Mouse (Mus musculus) kidney, adult 10 weeks (tissue): Measurements from ENCODE around the gene Decr2. TPM values are rescaled to one million over a fixed set of nuclear protein-coding genes. Genes with fewer than 3 reads are reported as not detected.

Source experiments
- polyA plus RNA-seq: library from polyadenylated mRNA; stranded (reverse); fragments of 350-450 nt; fragmentation: Illumina TruSeq; extraction: RNeasy Lipid Tissue Mini Kit (QIAGEN cat#74804); gene quantifications from one replicate; pipeline ENCODE4 v1.2.3, GENCODE M21; 2014; ENCODE audit warnings: low read depth, low replicate concordance

Decr2 gene
- 51.9 TPM for polyA plus RNA-seq

DNA sequence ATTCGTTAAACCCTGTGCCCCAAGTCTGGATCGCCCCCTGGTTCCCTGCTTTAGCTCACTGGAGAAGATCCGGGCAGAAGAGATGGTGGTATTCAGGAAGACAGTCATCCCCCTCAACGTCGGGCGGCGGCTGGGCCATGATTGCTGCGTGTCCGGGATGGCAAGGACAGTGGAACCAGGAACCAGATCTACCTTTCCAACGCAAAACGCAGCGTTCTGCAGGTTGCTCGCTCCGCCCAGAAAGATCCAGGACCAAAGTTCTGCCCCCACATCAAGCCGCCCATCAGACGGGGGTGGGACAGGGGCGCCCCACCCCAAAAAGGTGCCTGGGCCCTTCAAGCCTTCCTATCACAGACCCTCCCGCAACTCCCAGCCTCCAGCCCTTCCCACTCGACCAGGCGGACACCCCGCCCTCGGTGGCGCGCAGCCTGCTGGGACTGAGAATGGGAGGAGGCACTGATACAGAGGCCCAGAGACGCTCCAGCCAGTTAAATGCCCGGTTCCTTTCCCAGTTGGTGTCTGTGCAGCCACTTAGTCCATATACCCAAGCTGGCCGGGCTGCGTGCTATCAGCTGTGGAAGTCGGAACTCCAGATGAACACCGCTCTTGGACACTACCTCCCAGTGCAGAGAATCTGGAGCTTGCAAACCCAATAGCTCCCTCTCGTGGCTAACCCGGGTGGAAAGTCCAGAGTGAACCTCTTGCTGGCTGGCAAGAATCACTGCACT is at the start of gene Decr2:
Decr2 (minus strand) TSS at position 433 of the 728 bp plus-strand sequence.

DNA sequence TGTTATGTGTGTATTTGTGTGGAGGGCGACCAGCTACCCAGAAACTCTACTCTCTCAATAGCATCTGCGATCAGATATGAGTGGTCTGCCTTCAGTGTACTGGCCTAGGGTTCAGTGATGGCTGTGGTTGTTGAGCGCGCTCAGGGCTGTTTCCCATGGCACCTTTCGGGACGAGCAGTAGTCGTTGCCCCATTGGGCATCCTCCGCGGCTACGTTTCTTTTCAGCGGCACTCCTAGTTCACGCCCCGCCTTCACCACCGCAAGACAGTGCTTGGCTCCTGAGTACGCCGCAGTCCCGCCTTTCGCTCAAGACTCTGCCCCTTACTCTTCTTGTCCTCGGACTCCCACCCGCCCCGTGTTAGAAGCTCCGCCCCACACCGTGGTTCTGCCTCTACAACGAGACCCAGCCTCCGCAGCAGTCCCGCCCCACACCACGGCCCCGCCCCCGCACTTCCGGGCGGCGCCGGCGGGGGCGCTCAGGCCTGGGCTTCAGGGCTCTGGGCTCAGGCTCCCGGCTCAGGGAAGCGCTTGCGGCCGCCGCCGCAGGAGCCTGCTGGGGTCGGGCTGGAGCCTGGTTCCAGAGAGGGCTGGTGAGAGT is 48.2 kb upstream of the Decr2 start, which contains the start of gene Axin1:
Axin1 (plus strand) TSS at position 450 of the 598 bp plus-strand sequence.

DNA sequence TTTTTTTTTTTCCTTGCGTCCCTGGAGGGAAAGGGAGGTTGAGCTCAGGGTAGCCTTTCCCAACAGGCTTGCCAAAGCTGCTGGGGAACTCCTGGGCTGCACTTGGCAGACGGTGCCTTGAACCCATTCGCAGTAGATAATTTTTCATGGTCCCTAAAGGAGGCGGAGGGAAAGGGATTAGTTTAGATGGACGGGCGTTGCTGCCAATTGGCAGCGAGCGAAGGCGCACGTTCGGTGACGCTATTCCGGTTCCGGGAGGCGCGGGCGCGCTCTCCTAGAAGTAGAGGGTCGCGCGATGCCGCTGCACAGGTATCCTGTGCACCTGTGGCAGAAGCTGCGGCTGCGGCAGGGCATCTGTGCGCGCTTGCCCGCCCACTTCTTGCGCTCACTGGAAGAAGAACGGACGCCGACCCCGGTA is 33.1 kb upstream of the Decr2 start, which contains the start of gene Mrpl28:
Mrpl28 (plus strand) TSS at position 234 of the 418 bp plus-strand sequence.

DNA sequence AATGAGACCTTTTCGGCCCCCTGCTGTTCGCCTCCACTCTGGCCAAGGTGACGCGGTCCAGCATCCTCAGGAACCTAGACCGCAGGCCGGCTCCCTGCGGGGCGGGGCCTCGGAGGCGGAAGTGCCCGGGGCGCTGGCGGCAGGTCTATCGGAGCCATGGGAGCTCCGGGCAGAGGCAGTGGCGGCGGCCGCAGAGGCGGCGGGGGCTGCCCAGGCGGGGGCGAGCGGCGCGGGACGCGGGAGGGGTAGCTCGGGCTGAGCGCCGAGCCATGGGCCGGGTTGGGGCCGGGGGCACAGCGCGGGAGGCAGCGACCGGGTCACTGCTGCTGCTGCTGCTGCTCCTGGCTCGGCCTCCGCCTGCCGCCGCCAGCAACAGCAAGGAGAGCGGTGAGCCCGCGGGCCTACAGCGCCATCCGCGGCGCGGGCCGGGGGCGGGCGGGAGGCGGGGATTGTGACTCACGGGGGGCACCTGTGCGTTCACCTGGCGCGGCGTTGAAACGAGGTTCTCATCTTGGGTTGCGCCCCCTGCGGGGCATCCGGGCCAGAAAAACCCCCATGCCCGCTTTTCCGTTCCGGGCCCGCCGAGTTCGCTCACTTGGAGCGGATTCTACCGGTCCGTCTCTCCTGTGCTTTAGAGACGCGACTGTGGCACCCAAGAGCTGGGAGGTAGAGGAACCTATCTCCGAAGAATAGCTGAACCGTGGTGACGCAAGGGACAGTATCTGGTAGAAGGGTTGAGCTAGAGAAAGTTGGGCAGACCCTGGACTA is 23.2 kb upstream of the Decr2 start, which contains the start of gene Tmem8:
Tmem8 (plus strand) TSS at position 119 of the 768 bp plus-strand sequence.

DNA sequence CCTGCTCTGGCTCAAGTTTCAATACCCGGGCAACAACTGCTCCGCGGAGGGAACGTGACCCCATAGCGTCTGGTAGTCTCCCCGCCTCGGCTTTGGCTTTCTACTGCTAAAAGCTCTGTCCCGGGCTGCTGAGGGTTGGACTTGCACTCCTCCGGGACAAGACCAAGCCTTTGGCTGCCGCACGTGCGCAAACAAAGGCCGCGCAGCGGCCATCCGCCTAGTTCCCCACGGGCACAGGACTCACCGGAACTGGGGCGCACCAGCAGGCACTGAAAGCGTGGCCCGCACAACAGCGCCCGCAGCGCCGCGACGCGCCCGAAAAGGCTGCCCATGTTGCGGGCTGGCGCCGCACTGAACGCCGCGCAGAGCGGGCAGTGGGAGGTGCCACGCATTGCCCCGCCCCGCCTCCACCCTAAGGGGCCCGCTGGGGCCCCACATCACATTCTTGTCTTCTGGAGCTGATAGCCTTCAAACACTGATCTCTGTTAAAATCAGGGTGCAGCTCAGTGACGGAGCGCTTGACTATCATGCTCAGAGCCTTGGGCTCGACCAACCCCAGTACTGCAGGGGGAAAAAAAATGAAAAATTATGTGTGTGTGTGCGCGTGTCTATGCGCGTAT is 5.1 kb upstream of the Decr2 start, which contains the start of gene Nme4:
Nme4 (minus strand) TSS at position 482 of the 620 bp plus-strand sequence.

DNA sequence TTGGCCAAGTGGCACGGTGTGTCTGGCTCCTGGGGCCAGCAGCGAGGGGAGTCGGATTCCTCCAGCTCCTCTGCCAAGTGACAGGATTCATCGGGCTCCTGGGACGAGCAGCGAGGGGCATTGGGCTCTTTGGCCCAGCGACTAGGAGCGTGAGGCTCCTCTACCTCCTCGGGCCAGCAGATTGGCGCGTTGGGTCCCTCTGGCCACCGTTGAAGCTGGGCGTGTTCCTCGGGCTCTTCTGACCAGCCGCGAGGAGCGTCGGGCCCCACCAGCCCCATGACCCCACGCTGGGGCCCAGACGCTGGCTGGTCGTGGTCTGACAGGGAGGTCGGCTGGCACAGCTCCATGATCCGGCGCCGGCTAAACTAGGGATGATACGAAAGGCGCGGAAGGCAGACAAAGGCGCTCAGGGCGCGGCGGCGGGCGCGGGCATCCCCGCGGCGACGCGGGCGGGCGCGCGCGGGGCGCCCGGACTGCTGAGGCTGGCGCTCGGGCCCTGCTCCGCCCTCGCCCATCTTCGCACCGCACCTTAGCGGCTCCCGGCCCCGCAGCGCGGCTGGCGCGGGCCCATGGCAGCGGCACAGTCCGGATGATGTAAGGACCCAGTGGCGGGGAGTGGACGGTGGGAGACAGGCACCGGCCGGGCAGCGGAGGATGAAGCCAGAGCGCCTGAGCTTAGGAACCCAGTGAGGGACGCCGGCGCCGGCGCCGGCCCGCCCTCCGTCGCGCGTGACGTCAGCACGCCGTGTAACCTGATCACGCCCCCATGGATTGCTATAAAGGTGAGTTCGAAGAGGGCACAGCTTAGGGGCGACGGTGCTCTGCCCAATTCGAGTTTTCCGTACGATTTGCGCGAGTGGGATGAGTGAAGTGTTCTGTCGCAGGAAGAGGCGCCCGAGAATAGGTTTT is 21.1 kb downstream of the Decr2 start, which contains the start of gene Rab11fip3:
Rab11fip3 (minus strand) TSS at position 725 of the 909 bp plus-strand sequence.

Other genes starting within 250 kb of the Decr2 start
- gene Gm20683, start 248.6 kb downstream of the Decr2 start, polyA plus RNA-seq: not detected
- 13.8 TPM for gene Rhot2, start 245.5 kb downstream of the Decr2 start, polyA plus RNA-seq
- gene Wdr90, start 228.8 kb downstream of the Decr2 start, polyA plus RNA-seq: 1.2 TPM
- 2.5 TPM for gene Mcrip2, start 221.6 kb downstream of the Decr2 start, polyA plus RNA-seq
- gene Mettl26, start 215.3 kb downstream of the Decr2 start, polyA plus RNA-seq: 56.3 TPM
- not detected for gene Wfikkn1, start 209.5 kb downstream of the Decr2 start, polyA plus RNA-seq
- gene Rab40c, start 170.6 kb downstream of the Decr2 start, polyA plus RNA-seq: 0.69 TPM
- gene Pigq, start 145.4 kb downstream of the Decr2 start, polyA plus RNA-seq: 56.6 TPM
- gene Nhlrc4, start 145.4 kb downstream of the Decr2 start, polyA plus RNA-seq: 1.2 TPM
- not detected for gene A930017K11Rik, start 137.8 kb downstream of the Decr2 start, polyA plus RNA-seq
- gene Capn15, start 104.5 kb downstream of the Decr2 start, polyA plus RNA-seq: 0.69 TPM
- 25.0 TPM for gene Rab11fip3, start 20.8 kb downstream of the Decr2 start, polyA plus RNA-seq
- 0.85 TPM for gene Nme4, start 5.3 kb upstream of the Decr2 start, polyA plus RNA-seq
- 19.8 TPM for gene Tmem8, start 23.0 kb upstream of the Decr2 start, polyA plus RNA-seq
- gene Mrpl28, start 33.2 kb upstream of the Decr2 start, polyA plus RNA-seq: 10.4 TPM
- 20.0 TPM for gene Axin1, start 48.4 kb upstream of the Decr2 start, polyA plus RNA-seq
- not detected for gene Pdia2, start 108.8 kb upstream of the Decr2 start, polyA plus RNA-seq
- gene Rgs11, start 112.6 kb upstream of the Decr2 start, polyA plus RNA-seq: 0.53 TPM
- not detected for gene Arhgdig, start 117.4 kb upstream of the Decr2 start, polyA plus RNA-seq
- gene Fam234a, start 153.9 kb upstream of the Decr2 start, polyA plus RNA-seq: 30.6 TPM
- 35.5 TPM for gene Luc7l, start 162.6 kb upstream of the Decr2 start, polyA plus RNA-seq